Mouse (Mus musculus) forebrain, embryonic 10.5 days (tissue): ENCODE measurements around the gene Ccdc137. TPM values are rescaled to one million over a fixed set of nuclear protein-coding genes. Genes with fewer than 3 reads are reported as not detected.
"Not testable (repeated sequence)": the region's sequence is repeated elsewhere in the genome, so short reads cannot be mapped to it uniquely, and the experiment has no call there.

Experiments
- DNase-seq: peaks from one replicate; pipeline ENCODE4 v3.0.0-alpha.2; 2017; ENCODE audit warnings: low spot score; ENCODE audit errors: extremely low spot score
- H3K27ac ChIP-seq: fragments of 300-500 bp; sonication (generic); 2 replicates; pipeline ENCODE4 v1.5.1; 2016; ENCODE audit warnings: mild to moderate bottlenecking
- H3K27me3 ChIP-seq: fragments of 300-500 bp; sonication (generic); 2 replicates; pipeline ENCODE4 v1.6.1; 2016; ENCODE audit warnings: mild to moderate bottlenecking; ENCODE audit not compliant: poor library complexity, severe bottlenecking
- H3K36me3 ChIP-seq: fragments of 300-500 bp; sonication (generic); replicated peaks from 2 replicates; pipeline ENCODE4 v1.6.1; 2016; ENCODE audit warnings: mild to moderate bottlenecking, moderate library complexity
- H3K4me1 ChIP-seq: fragments of 300-500 bp; sonication (generic); 2 replicates; pipeline ENCODE4 v1.6.1; 2016
- H3K4me3 ChIP-seq: fragments of 300-500 bp; sonication (generic); 2 replicates; pipeline ENCODE4 v1.5.1; 2016; ENCODE audit warnings: mild to moderate bottlenecking, moderate library complexity
- H3K9me3 ChIP-seq: fragments of 300-500 bp; sonication (generic); 2 replicates; pipeline ENCODE4 v1.6.1; 2016; ENCODE audit warnings: mild to moderate bottlenecking, moderate library complexity
- WGBS: fragments of 180-500 bp; shearing (Covaris S2); methylation state at CpG from one replicate; pipeline ENCODE4 v1.1.7; 2016; 5-methylcytosine and 5-hydroxymethylcytosine counted together
- polyA plus RNA-seq: library from polyadenylated mRNA; unstranded; fragments of >200 nt; fragmentation: Nextera tagmentation; extraction: Ambion mirVana; gene quantifications from 2 replicates; pipeline ENCODE4 v1.2.1, GENCODE M21; 2016

Gene Ccdc137
- 39.6 and 46.3 TPM in 2 replicates for polyA plus RNA-seq

DNA sequence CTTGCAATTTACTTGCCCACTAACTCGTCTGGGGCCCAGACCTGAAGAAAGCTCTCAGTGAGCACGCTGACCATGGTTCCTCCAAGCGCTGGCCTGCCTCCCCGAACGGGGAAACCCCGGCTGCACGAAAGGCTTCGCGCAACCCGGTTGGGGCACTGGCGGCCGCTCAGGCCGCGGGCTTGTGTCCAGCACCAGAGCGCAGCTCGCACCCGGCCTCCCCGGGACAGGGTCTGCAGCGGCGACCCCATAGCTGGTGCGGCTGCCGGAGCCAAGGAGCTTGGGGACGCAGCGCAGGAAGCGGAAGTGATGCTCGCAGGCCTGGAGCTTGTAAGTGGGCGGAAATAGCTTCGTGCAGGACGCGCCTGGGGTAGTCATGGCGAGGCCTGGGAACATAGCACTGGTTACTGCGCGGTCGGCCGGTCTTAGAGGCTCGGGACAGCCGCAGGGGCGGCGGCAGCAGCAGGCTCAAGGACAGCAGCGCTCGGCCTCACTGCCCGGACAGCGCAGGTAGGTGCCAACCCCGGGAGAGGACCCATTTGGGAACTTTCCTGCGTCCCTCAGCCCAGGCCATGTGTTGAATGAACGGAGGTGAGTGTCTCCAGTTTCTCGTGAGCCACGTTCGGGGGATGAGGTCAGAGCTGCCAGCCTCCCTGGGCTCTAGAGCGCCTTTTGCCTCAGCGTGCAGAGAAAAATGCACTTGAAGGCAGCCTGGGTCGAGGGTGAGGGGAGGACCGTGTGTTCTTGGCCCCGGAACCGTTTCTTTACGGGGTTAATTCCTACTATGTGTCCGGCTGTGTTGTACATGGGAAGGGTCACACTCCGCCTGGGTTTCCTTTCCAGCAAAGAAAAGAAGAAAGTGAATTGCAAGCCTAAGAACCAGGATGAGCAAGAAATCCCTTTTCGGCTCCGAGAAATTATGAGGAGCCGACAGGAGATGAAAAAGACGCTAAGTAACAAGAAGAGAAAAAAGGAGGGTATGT lies at the start of gene Ccdc137, which contains the start of gene Oxld1:
Ccdc137 (plus strand) TSS at position 344 of the 980 bp plus-strand sequence.
Oxld1 (minus strand) TSS at position 297 of the 980 bp plus-strand sequence.
- peak within 1 kb of the TSS; percentile 92 for H3K27ac ChIP-seq
- no peaks in the 10 kb centered on the region for H3K27me3 ChIP-seq
- peak; percentile 85 for DNase-seq
- H3K4me1 ChIP-seq = peaks cover 30% of the 10 kb centered on the region
- no peaks in the 10 kb centered on the region for H3K9me3 ChIP-seq
- peak within 1 kb of the TSS; percentile 79 for H3K4me3 ChIP-seq
- 5% methylated on average over 62 of the region's 62 CpGs for WGBS
- H3K36me3 ChIP-seq = peaks cover 57% of the 10 kb centered on the region

DNA sequence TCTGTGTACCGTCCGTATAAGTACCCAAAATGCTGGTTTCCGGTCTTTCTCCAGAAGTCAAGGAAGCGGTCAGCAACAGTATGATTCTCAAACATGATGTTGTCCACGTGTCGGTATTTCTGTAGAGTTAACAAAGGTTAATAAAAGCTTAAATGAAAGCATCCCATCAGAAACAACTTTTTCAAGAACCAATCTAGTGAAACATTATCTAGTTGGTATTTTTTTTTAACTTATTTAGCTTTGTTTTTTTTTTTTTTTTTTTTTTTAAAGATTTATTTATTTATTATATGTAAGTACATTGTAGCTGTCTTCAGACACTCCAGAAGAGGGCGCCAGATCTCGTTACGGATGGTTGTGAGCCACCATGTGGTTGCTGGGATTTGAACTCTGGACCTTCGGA lies 44.3 kb upstream of the Ccdc137 start:
- not testable (repeated sequence) for DNase-seq, H3K4me3 ChIP-seq
- peaks cover 98% of the 10 kb centered on the region for H3K36me3 ChIP-seq

DNA sequence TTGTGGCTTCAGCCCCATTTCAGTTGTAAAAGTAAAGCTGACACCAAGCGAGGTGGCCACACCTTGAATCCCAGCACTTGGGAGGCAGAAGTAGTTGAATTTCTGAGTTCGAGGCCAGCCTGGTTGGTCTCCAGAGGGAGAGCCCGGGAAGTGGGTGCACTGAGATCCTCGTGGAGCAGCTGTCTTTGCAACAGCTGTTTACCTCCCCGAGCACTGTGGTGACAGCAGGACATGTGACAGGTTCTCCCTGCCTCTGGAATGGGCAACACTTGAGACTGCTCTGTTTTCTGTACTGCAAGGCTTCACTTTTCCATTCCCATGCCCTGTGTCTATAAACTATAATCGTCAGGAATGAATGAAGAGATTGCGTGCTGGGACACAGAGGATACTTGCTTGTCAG lies 40.1 kb upstream of the Ccdc137 start:
- H3K4me1 ChIP-seq = no peaks in the 10 kb centered on the region
- no peaks in the 10 kb centered on the region for H3K27me3 ChIP-seq
- no peaks in the 10 kb centered on the region for H3K9me3 ChIP-seq
- no peak overlapping the region for H3K27ac ChIP-seq
- 95% methylated on average over 7 of the region's 7 CpGs for WGBS
- peaks cover 97% of the 10 kb centered on the region for H3K36me3 ChIP-seq
- DNase-seq = no peak
- no peak overlapping the region for H3K4me3 ChIP-seq

More for the DNA sequence above, 44.3 kb upstream of the Ccdc137 start:
- 97% methylated on average over 7 of the region's 10 CpGs for WGBS
- not testable (repeated sequence) for H3K9me3 ChIP-seq, H3K4me1 ChIP-seq, H3K27me3 ChIP-seq, H3K27ac ChIP-seq

DNA sequence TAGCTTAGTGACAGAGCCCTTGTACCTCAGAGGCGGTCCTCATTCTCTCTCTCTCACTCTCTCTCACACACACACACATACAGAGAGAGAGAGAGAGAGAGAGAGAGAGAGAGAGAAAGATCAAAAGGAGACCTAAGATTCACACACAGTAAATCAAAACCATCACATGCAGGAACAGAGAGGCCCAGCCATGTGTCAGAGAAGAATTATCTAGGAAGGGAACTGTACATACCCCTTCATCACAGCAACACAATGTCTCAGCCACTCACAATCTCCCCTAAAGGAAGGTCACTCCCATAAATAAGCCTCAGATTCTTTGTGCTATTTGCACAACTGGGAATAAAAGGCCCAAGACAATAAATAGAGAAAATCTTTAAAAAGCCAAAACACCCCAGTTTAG lies 39.3 kb upstream of the Ccdc137 start:
- Histone ChIP-seq H3K27ac (no peak overlapping the region), H3K36me3 (peaks cover 97% of the 10 kb centered on the region), H3K27me3 (no peaks in the 10 kb centered on the region), H3K9me3 (no peaks in the 10 kb centered on the region), H3K4me1 (no peaks in the 10 kb centered on the region), H3K4me3 (no peak overlapping the region)
- WGBS = 92% methylated on average over 1 of the region's 1 CpGs
- DNase-seq = no peak

DNA sequence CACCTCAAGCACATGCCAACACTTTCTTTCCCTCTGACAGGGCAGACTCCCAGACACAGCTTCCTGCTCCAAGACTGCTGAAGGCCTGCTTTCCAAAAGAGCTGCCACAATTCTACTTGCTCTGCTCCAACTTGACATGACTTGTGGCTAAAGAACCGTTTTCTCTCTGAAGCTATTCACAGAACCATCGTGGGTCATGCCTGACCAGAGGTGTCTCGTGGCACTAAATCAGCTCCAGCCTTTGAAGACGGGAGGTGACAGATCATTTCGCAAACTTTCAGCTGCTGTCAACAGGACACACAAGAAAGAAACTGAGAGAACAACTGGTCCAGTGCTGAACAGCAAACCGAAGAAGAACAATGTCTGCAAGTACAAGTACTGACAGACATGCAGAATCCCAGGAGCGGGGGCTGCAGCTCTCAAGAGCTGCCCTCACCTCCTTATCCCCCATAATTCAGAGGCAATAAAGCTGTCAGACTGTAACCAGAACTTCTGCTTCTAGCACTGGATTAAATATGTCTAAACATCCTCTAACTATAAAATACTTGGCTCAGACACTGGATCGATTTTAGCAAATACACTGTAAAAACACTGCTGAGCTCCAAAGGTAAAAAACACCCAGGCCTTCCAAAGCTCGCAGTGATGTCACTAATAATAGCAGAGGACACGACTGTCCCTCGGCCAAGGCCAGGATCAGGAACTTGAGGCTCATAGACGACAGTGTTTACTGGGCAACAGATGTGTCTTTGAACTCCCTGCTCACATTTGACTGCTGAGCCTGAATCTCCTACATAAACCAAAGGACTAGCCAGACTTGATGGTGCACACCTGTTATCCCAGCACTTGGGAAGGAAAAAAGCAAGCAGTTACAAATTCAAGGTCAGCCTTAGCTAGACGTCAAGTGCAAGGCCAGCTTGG lies 35.0 kb upstream of the Ccdc137 start:
- no peak for DNase-seq
- no peaks in the 10 kb centered on the region for H3K27me3 ChIP-seq
- WGBS = 95% methylated on average over 13 of the region's 13 CpGs
- H3K27ac ChIP-seq = no peak overlapping the region
- H3K36me3 ChIP-seq = peaks cover 95% of the 10 kb centered on the region
- no peaks in the 10 kb centered on the region for H3K9me3 ChIP-seq
- H3K4me3 ChIP-seq = no peak overlapping the region
- no peaks in the 10 kb centered on the region for H3K4me1 ChIP-seq

DNA sequence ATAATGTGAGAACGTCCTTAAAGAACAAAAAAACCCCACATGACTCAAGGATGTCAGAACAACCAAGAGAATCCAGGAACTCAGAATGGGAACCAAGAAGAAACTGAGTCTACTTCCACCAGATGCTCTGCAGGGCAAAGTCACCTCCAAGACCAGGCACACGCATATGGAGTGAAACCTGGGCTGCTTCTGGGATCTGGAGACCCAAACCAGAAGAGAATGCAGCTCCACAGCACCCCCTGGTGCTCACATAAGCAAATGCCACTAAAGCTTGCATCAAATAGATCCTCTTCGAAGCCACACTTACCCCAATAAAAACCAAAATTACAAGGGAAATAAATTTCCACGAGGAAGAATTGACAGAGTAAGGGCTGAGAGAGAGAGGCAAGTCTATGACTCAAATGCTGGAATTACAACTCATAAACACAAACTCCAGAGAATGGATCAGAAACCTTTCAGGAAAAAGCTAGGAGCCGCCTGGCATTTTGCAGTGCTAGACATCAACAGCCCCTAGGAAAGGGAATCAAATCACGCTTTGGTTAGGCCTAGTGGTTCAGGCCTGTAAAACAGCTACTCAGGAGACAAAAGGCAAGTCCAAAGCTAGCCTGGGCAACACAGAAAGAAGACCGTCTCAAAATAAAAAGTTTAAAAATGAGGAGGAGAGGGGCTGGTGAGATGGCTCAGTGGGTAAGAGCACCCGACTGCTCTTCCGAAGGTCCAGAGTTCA lies 34.2 kb upstream of the Ccdc137 start:
- Histone ChIP-seq H3K9me3 (no peaks in the 10 kb centered on the region), H3K4me3 (no peak overlapping the region), H3K4me1 (no peaks in the 10 kb centered on the region), H3K27ac (no peak overlapping the region), H3K27me3 (no peaks in the 10 kb centered on the region), H3K36me3 (peaks cover 95% of the 10 kb centered on the region)
- WGBS = 79% methylated on average over 9 of the region's 9 CpGs
- peak; percentile 55 for DNase-seq

DNA sequence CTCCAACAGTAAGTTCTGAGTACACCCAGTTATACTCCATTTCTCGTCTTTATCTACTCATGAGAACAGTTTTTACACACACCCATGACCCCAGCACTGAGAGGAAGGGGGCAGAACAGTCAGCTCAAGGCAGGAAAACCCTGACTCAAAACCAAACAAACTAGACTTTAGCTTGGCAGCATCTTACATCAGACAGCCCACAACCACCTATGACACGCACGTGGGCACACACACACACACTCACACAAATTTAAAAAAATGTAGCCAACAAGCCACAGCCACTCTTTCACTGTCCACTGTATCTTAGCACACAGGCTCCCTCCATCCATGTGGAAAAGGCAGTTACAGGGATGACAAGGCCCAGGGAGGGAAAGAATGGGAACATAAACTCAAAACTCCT lies 31.2 kb upstream of the Ccdc137 start:
- WGBS = 93% methylated on average over 3 of the region's 3 CpGs
- Histone ChIP-seq H3K36me3 (peaks cover 95% of the 10 kb centered on the region), H3K27me3 (no peaks in the 10 kb centered on the region)

DNA sequence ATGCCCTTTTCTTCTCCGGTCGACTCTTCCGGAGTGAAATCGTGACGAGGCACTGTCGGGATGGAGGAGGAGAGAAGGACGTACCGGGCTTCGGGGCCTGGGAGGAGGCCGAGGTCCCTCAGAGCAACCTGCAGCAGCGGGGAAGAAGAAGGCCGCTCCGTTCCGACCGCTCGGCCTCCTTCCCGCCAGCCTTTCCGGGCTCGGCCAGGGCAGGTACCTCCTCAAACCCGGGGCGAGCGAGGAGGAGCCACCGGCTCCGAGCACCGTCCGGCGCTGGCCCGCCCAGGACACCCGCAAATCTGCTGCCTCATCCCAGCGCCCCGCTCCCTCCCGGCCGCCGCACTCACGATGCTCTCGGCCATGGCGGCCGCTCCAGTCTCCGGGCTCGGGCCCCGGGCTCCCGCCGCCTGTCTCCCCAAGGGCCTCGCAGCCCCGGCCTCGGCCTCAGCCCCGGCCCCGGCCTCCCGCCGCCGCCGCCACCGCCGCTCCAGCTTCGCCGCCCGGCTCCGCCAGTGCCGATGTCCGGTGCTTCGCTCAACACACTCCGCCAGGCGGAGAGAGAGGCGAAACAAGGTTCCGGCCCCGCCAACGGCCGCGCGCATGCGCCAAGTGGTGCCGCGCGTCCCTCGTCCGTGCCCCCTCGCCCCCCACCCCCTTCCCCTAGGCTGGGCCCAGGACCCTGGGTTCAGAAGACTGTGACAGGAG lies 20.6 kb upstream of the Ccdc137 start, which contains the start of gene Nploc4:
Nploc4 (minus strand) TSS at position 557 of the 705 bp plus-strand sequence.
- H3K4me3 ChIP-seq = peak within 1 kb of the TSS; percentile 91
- H3K4me1 ChIP-seq = peaks cover 17% of the 10 kb centered on the region
- DNase-seq = peak; percentile 93
- H3K36me3 ChIP-seq = peaks cover 37% of the 10 kb centered on the region
- no peaks in the 10 kb centered on the region for H3K9me3 ChIP-seq
- peak within 1 kb of the TSS; percentile 97 for H3K27ac ChIP-seq
- under 1% methylated on average over 76 of the region's 77 CpGs for WGBS
- no peaks in the 10 kb centered on the region for H3K27me3 ChIP-seq

More for the DNA sequence above, 31.2 kb upstream of the Ccdc137 start:
- no peak overlapping the region for H3K27ac ChIP-seq
- DNase-seq = no peak
- no peak overlapping the region for H3K4me3 ChIP-seq
- no peaks in the 10 kb centered on the region for H3K4me1 ChIP-seq
- no peaks in the 10 kb centered on the region for H3K9me3 ChIP-seq

DNA sequence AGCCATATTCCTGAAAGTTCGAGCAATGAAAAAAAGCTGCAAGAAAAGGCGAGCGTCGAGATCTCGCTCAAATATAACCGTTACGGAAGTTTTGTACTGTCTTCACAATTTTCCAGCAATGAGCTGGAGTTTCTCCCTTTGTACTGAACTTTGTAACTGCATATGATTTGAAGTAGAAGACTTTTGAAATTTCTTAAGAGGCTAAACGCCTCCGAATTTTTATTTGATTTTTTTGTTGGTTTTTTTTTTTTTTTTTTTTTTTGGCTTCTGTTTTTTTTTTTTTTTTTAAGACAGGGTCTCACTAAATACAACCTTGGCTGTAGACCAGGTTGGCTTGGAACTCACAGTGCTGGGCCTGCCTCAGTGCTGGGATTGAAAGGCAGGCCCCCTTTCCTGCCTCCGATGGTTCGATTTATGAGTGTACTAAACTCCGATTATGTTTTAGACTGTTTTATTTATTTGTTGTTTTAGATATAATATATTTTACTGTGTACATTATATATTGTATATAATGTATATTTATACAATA lies 20.0 kb upstream of the Ccdc137 start:
- no peaks in the 10 kb centered on the region for H3K27me3 ChIP-seq
- WGBS = 35% methylated on average over 12 of the region's 12 CpGs
- no peak for DNase-seq
- H3K4me3 ChIP-seq = peak overlapping the region; percentile 91
- peaks cover 17% of the 10 kb centered on the region for H3K4me1 ChIP-seq
- peak overlapping the region; percentile 97 for H3K27ac ChIP-seq
- no peaks in the 10 kb centered on the region for H3K9me3 ChIP-seq
- H3K36me3 ChIP-seq = peaks cover 31% of the 10 kb centered on the region

DNA sequence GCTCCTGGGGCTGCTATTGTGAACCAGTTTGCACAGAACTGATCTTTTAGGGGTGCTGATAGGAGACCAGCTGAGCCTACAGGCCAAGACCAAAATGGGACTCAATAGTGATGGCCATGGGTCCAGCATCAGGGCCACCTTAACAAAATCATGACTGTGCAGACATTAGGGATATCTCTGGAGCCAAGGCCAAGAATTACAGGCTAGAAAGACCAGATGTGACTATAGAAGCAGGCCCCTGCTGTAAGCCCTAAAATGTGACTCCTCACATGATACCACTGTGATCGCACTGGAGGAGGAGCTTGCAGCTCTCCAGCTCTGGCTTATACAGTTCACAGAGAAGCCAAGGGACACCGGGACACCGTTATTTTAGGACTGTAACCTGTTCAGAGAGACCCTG lies 15.6 kb upstream of the Ccdc137 start, which contains the start of gene Tspan10:
Tspan10 (plus strand) TSS at position 301 of the 400 bp plus-strand sequence.
- Histone ChIP-seq H3K9me3 (no peaks in the 10 kb centered on the region), H3K36me3 (0 out of 2 replicates have a peak, but pooled peaks cover 3% of the 10 kb centered on the region), H3K4me1 (peaks cover 3% of the 10 kb centered on the region; the same call in 1 of the 2 replicates), H3K27ac (no peak within 1 kb of the TSS), H3K4me3 (no peak within 1 kb of the TSS), H3K27me3 (0 out of 2 replicates have a peak, but pooled peaks cover 5% of the 10 kb centered on the region)
- DNase-seq = no peak
- 91% methylated on average over 3 of the region's 3 CpGs for WGBS

DNA sequence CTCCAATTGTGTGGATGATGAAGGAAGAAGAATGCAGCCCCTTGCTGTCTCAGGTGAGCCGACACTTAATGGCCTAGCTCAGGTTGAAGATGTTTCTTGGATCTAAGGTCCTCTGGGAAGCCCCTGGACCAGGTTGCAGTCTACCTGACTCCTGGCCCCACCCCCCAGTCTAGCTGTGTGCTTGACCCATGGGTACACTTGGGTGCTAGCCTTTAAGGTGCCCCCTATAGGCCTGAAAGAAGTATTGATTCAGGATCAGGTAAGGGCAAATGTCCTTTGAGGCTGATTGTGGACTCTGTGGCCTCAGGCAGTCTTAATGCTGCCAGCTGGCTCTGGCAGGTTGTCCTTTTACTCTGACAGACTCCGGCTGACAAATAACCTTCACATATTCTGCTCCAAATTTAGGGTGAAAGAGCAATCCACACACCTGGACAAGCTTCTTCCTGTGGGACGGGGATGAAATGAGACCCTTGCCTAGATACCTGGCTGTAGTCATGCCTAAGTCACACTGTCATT lies 15.1 kb upstream of the Ccdc137 start:
- WGBS = 92% methylated on average over 3 of the region's 3 CpGs
- no peaks in the 10 kb centered on the region for H3K9me3 ChIP-seq
- 0 out of 2 replicates have a peak, but pooled peaks cover 5% of the 10 kb centered on the region for H3K27me3 ChIP-seq
- H3K27ac ChIP-seq = no peak overlapping the region
- H3K4me1 ChIP-seq = peaks cover 2% of the 10 kb centered on the region; the same call in 1 of the 2 replicates
- H3K4me3 ChIP-seq = no peak overlapping the region
- no peaks in the 10 kb centered on the region for H3K36me3 ChIP-seq
- DNase-seq = no peak
